Mouse (Mus musculus) ES-CJ7 (cell line): ENCODE results near the gene Pak7.
"Not testable (repeated sequence)": the region's sequence is repeated elsewhere in the genome, so short reads cannot be mapped to it uniquely, and the experiment has no call there.

Experiments used
- DNase-seq: peaks from one replicate; pipeline ENCODE4 v3.0.0; 2011; ENCODE audit warnings: low read depth, low spot score

Pak7 gene

DNA sequence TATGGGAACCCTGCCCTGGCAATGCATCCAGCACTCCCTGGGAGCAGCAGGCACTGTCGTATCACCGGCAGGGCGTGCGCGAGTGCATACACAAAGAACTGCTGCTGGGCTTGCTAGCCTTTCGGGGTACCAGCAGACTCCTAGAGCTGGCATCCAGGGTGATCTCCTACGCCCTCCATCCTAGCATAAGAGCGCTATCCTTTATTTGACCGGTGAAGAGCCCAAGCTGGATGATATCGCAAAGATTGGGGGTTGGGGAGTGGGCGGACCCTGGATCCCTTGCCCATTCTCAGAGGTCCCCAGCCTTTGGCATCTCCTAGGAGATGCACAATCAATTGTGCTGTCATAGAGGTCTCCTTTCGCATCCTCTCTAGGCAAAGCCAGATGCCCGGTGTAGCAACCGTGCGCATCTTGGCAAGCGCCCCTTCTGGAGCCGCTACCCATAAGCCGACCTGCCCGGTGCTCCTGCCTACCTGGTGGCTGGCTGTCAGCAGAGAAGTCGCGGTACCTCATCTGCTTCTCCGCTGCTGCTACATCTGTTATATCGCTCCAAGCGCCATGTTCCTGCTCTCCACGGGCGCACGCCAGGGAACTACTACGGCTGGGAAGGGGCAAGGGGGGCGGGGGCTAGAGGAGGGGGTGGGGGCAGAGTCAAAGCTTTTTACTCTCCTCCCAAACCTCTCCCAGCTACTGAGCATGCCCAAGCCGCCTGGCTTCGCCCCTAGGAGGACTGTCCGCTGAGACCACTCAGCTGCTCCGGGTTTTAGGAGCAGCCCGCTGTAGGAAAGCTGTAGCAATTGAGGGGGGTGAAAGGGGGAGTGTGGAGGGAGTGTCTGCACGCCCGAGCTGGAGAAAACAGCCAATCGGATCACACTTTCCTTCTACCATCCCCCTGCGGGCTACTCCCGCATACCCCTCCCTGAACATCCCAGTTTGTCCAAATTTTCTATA, at the start of gene Pak7:
Gene Pak7 (minus strand): TSS at position 787 of the 951 bp plus-strand sequence.
- DNase-seq: peak; percentile 67

DNA sequence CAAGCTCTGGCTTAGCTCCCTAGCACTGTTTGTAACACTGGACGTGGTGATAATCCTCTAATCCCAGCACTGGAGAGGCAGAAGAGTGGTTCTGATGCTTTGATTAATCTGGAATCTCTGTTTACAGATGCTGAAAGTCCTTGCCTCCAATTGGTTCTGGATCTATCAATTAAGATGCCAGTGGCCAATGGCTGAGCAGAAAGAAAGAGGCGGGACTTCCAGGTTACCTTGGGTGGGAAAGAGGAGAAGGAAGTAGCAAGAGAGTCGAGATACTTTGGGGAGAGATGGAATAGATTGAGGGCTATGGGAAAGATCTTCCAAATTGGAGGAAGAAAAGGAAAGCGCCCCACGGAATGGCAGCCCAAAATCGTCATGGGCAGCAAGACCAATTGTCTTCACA, 37.8 kb upstream of the Pak7 start:
- DNase-seq: peak; percentile 23

DNA sequence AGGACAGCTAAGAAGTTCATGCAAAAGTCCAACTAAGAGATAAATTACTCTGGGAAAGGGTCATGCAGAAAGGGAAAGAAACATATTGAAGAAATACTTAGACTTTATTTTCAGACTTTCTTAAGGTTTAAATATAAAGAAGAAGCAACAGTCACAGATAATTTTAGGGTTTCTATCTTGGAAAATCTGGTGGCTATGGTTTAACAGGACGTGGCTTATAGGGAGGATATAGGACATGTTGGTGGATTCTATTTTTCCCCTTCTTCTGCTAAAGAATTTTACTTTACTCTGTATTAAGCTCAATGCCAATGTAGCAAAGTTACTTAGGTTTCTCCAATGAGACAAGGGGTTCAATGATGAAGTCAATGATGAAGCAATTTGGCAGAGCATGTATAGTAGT, 31.8 kb upstream of the Pak7 start:
- DNase-seq: no peak

DNA sequence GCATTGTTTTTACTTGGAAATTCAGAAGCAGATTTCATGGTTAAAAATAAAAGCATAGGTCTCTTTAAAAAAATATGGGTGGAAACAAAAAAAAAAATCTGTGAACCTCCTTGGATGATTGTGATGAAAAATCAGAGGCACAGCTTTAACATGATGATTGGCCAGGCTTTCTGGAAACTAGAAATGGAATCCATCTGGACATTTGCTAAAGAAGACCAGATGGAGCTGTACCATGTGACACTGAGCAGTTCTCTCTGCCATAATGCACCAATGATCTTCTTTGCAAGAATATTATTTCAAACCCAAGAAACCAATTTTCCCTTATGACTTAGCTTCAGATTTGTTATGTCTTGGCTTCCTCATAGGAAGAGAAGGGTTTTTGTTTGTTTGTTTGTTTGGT, 28.6 kb upstream of the Pak7 start:
- no peak for DNase-seq

DNA sequence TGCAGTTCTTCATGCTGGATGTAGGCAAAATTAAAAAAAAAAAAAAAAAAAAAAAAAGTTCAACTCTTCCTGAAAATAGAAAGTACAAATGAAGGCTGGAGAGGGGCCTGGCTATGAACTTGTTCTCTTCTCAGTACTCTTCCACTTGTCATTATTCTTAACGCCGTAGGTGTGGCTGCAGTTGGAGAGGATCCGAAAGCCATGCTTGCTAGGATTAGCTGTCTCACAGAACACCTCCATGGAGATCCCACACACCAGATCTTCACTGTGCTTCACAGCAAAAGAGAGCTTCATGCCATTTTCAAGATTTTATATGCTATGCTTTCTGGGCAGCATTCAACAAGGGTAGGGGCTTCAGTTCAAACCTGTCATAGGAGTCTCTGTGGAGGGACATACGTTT, 14.8 kb upstream of the Pak7 start:
- no peak for DNase-seq

DNA sequence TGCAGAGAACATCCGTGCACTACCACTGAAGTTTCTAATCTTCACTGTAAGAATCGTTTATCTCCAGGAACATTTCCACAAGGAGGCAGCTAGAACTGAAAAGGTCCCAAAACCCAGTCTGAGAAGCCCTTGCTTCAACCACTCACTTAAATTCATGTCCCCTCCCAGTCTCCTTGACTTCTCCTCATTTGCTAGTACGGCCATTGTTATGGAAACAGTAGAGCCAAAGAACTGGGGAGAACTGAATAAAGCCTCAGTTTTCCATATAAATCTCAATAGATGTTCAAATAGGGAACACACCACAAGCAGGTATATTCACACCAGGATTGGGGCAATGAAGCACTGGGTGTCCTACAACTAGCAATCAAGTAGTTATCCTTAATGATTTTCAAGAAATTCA, 12.4 kb downstream of the Pak7 start:
- peak; percentile 69 for DNase-seq

DNA sequence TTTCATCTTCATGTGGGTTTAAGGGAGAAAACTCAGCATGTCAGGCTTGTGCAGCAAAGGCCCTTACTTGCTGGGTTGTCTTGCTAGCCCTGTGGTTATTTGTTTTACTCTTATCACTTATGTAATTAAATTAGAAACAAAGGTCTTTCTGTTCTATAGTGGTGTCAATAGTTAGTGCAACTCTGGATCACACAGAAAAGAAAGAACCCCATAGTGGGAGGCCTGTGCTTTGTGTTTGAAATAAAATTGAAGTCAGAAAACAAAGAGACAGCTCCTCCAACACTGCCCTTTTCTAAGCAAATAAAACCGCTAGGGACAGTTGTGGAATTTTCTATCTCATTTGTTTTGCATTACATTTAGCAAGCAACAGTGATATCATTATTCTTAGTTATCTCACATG, 15.4 kb downstream of the Pak7 start:
- DNase-seq: no peak

DNA sequence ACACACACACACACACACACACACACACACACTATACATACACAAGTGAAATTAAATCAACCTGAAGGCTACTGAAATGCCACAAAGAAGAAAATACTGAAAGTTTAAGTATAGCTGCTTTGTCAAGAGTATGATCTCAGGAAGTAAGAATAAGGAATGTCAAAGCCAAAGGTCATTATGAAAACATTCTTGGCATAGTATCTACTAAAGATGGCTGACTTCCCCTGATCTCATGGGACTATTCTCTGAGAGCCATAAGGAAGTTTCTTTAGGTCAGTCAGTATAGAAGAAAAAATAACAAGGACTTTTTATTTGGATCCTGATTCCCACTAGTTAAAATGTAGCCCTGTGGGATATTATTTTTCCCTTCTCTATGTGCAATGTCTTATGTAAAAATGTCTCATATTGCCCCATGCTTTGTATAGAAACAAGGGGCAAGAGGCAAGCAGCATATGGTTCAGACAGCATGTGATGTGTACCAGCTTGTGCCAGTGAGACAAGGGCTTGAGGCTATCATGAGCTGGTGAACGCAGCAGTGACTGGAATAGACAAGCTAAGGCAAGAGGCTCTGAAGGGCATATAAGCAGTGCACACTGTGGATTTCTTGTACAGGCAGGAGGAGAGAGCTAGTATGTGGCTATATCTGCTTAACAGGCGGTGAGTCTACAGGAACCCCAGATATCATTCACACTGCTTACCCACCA, 36.2 kb downstream of the Pak7 start:
- DNase-seq: no peak

DNA sequence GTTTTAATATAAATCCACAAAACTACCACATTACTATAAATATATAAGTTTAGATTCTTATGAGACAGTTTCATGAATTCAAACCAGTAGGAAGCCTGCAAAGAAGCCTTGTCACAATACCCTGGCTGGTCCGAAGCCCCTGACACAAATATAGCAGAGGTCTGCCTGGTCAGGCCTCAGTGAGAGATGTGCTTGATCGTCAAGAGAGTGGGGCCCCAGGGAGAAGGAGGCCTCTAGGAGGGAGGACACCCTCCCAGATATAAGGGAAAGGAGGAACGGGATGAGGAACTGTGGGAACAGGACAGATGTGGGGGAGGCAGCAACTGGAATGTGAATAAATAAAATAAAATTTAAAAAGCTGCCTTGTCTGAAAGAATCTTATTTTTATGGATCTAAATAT, 37.3 kb downstream of the Pak7 start:
- no peak for DNase-seq

DNA sequence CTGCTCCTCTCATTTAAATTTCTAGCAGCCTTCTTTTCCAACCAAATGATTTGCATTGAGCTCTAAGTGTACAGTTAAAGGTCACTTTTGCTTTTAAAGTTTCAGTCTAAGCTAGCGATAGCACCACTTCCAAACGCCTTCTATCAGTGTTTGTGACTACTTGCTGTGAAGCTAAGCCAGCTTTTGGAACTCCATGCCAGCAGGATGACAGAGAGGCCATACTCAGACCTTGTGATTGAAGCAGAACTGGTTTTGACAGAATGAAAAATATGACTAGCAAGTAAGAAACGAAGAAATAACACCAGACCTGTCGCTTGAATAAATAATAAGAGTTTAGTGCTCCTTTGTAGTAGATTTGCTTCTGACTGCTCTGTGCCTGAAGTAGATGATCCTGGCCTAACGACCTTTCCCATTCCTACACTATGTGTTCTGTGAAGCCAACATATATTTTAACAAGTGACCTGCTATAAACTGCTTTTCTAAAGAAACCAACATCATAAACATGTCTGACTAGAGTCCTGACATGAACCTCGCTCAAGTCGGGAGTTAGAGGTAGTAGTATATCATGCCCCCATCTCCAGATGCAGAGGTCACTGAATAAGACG, 38.0 kb downstream of the Pak7 start:
- peak; percentile 3 for DNase-seq

DNA sequence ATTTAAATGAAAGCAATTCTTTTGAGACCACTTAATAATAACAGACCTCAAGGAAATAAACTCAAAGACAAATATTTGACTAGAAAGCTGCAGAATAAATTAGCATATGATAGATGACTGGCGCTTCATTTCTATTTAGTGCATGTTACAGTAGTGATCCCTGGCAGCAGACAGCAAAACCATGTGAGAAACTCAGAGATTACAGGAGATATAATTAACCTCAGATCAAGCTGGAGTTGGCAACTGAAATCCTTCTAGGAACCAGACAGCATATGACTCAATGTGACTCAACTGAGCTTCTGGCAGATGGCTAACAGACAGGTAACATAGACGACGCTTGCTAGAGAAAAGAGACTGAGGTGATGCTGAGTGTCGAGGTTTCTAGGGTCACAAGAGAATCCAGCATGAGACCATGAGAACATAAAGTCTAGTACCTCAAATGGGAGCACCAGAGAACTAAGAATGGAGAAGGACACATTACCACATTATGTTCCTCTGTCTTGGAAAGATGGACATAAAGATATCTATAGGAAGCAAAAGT, 43.5 kb downstream of the Pak7 start:
- not testable (repeated sequence) for DNase-seq

DNA sequence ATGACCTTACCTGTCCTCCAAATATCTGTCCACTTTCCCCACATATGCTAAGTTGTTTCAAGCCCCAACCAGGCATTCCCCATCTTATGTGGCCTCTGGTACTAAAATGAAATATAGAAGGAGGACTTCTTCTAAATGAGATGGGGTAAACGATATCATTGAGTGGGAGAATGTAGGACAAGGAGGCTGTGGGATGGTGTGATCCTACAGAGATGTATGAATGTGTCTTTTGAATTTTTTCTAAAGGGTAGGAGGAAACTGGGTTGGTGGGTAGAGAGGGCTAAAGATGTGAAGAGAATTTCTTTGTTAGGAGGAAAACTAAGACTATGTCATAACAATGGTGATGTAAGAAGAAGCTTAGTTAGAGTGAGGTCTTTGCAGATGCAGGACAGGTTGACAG, 57.8 kb downstream of the Pak7 start:
- DNase-seq: no peak

DNA sequence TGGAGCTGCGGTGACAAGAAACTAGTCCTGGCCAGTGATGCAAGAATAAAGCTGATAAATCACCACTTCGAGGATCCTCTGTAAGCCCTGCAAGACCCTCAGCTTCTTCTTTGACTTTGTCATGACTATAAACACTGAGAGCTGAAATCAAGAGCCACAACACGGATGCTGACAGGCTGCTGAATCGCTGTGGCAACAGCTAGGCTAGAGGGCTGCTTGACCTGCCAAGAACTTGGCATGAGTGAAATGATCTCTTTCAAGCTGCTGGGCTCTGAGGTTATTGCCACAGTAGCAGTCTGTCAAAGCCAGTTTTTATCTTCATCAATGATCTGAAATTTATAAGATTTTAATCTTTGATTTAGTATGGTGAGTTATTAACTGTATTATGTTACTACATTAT, 62.1 kb downstream of the Pak7 start:
- no peak for DNase-seq

DNA sequence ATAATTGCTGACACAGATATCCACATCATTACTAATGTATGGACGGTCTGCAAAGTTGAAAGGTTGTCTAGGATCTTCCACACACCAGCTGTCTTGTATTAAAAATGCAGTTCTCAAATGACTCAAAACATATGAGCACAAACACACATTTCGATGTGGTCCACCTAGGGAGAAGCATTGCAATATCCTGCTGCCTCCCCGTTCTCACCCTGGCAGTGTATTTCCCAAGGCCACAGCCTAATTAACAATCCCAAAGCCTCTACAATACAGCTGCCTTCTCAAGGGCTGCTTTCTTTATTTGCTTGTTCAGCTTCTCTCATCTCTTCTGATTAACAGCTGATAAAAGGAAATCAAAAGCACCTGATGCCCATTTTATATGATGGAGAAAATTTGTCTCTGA, 78.5 kb downstream of the Pak7 start:
- DNase-seq: no peak

DNA sequence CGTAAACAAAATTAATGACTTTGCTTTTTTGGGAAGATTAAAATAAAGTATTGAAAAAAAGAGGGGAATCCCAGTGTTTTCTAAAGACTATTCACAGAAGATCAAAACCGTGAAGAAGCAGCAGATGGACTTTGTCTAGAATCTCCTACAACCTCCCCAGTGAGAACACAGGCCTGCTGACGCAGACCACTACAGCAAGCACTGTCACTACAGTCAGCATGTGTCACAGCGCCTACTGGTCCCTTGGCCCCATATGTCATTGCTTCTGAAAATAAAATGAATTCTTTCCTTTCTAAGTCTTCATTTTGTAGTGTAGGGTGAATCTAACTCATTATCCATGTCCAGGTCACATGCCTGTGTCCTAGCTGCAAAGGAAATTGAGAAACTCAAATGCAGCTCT, 79.0 kb downstream of the Pak7 start:
- DNase-seq: no peak

DNA sequence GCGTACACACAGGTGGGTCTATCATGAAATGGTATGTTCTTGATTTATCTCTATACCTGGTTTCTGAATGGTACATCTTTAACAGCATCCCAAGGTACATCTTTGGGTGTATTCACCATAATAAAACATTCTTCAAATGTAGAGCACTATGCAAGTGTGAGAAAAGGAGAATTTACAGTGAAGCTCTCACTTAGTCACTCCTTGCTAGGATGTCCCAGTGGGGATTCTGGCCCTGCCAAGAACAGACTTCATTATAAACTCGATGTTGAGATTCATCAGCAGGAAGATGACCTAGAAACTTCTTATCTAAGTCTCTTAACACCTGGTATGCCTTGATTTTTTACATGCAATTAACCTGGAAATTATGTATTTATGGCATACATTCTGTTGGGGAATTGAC, 85.6 kb downstream of the Pak7 start:
- no peak for DNase-seq

DNA sequence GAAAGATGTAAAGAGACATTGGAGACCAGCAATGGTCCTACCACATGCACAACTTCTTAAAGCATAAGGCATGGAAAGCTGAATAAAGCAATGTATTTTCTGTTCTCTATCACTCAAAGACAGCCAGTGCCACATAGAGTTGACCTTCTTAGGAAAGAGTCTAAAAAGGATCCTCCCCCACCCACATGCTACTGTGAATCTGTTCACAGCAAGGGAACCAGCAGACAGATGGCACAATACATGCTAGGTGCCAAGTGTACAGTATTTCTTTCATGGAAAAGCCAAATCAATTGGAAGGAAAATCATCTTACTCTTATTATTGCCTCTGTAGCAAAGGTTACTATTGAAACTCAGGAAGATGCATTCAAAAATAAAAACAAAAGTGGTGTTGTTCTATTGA, 86.4 kb downstream of the Pak7 start:
- no peak for DNase-seq

DNA sequence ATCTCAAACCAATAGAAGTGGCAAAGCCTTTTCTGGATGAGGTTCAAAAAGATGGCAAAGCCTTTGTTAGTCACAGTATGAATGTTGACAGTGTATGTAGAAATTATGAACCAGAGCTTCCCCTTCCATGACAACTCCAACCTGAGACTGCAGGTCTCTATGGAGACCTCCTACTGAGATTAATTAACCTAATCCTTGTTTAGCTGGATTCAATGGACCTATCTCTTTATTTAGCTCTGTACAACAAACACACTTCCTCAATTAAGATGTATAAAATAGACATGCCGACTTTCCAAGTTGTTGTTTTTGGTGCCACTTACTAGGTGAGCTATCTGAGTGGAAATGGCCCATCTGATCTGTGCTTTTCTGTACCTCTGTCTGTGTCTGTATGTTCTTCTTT, 90.4 kb downstream of the Pak7 start:
- no peak for DNase-seq

DNA sequence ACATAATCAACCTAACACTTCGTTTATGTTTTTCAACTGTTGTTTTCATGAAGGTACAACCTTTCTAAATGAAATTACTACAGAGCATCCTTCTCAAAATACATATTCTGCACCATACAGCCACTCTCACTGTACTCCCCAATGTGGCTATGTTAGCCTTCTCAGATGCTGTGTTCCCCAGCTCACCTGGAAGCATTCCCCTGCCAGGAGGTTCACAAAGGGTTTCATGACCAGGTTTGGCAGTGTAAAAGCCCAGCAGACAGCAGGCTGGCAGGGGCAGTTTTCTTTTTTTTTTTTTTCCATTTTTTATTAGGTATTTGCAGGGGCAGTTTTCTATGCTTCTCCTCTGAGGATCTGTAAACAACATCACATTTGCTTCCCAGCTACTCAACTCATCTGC, 105.7 kb downstream of the Pak7 start:
- DNase-seq: no peak

DNA sequence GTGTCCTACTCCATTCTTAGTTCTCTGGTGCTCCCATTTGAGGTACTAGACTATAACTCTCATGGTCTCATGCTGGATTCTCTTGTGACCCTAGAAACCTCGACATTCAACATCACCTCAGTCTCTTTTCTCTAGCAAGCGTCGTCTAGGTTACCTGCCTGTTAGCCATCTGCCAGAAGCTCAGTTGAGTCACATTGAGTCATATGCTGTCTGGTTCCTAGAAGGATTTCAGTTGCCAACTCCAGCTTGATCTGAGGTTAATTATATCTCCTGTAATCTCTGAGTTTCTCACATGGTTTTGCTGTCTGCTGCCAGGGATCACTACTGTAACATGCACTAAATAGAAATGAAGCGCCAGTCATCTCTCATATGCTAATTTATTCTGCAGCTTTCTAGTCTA, 145.8 kb downstream of the Pak7 start:
- DNase-seq: not testable (repeated sequence)

DNA sequence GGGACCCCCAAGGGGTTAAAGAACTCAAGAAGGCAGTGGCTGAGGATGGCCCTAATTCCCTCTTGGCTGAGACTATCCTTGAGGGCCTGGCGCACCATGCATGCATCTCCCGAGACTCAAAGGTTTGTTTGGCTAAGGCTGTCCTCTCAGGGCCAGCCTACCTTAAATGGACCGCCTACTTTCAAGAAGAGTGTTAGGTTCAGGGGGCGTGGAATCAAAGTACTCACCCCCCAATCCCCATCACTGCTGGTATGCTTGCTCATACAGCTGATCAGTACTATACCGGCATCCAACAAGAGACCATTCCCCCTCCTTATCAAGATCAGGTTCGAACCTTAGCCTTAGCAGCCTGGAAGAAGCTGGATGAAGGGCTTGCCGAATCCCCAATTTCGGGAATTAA, 156.5 kb downstream of the Pak7 start:
- DNase-seq: no peak

DNA sequence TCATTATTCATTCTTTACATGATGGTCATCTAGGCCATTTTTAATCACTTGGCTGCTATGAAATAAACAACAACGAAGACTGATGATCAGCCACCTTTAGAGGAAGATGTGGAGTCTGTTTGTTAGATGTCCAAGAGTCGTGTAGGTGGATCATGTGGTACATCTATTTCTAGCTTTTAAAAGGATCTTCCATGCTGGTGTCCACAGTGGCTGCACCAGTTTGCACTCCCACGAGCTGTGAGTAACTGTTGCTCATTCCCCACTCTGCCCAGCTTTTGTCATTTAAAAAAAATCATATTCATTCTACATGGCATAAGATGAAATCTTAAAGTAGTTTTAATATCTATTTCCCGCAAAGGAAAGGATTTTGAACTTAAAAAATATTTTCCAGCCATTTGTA, 183.7 kb downstream of the Pak7 start:
- no peak for DNase-seq
